Comparison of ENCODE assay signal across 17 mouse cellular contexts in the genomic region with DNA sequence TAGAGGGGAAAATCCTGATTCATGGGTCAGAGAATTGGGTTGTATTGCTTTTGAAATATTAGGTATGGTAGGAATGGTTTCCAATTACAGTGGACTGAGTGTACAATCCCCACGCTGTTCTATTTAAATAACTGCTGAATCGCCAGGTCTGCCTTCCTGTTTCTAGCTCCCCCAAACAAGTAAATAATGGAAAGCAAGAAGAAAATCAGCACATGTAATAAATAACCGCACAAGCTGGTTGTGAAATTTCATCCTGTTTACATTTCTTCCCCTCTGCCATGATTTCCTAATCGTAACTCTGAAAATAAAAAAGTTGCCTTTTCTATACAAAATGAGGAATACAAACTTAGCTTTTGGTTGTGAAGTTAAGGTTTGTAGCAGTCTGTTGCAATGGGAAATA.
"Had no signal": no experiment of that assay in that cellular context is flagged by ENCODE, and none has a peak within 500 bp of the region (broad histone marks: within the 10 kb centered on the region; RNA-seq: fewer than 3 reads in every experiment).

No protein-coding gene starts in this region.

- DNase-seq: kidney, adult 9 months; kidney, postnatal 10 days; kidney, postnatal 4 days; retina, postnatal 1 day; right cerebral cortex, postnatal 4 days; spleen, adult 18-20 months; thymus, adult 18-20 months; thymus, postnatal 14 days had no signal

- H3K27me3 ChIP-seq: limb, embryonic 12.5 days; liver, embryonic 12.5 days; megakaryocyte, embryonic 14.5 days; midbrain, embryonic 12.5 days; neural tube, embryonic 13.5 days had no signal

- H3K36me3 ChIP-seq: limb, embryonic 12.5 days; liver, embryonic 12.5 days; midbrain, embryonic 12.5 days; neural tube, embryonic 13.5 days had no signal

- H3K4me3 ChIP-seq: layer of hippocampus, adult 2 months; limb, embryonic 12.5 days; liver, embryonic 12.5 days; megakaryocyte, embryonic 14.5 days; midbrain, embryonic 12.5 days; neural tube, embryonic 13.5 days had no signal

- H3K4me2 ChIP-seq: limb, embryonic 12.5 days; liver, embryonic 12.5 days; midbrain, embryonic 12.5 days; neural tube, embryonic 13.5 days had no signal

- H3K9me3 ChIP-seq: limb, embryonic 12.5 days; liver, embryonic 12.5 days; megakaryocyte, embryonic 14.5 days; midbrain, embryonic 12.5 days; neural tube, embryonic 13.5 days had no signal

- H3K4me1 ChIP-seq: limb, embryonic 12.5 days; liver, embryonic 12.5 days; megakaryocyte, embryonic 14.5 days; midbrain, embryonic 12.5 days; neural tube, embryonic 13.5 days had no signal

- H3K9ac ChIP-seq: limb, embryonic 12.5 days; liver, embryonic 12.5 days; midbrain, embryonic 12.5 days; neural tube, embryonic 13.5 days had no signal

- H3K27ac ChIP-seq: layer of hippocampus, adult 2 months; limb, embryonic 12.5 days; liver, embryonic 12.5 days; macrophage; midbrain, embryonic 12.5 days; neural tube, embryonic 13.5 days had no signal

- ATAC-seq: intestine, postnatal 0 days; liver, embryonic 12.5 days; midbrain, embryonic 16.5 days had no signal
